Mouse (Mus musculus): ENCODE data around the gene Mapk3. TPM values are rescaled to one million over a fixed set of nuclear protein-coding genes. Genes with fewer than 3 reads are reported as not detected.
A peak's percentile ranks its signal among the peaks of the same experiment; 100 is the strongest.

The Mapk3 gene
- total and polyA plus RNA-seq, 2 experiments from 2014 or later, result 53.0 to 59.2 TPM

GRCm38 (mm10) chr7:126779983-126780970 is 20.9 kb downstream of the Mapk3 start:
- Histone ChIP-seq H3K4me2 (ENCODE audit: low read depth, low read length) (peak overlapping the region; percentile 91), H3K4me1 (ENCODE audit: control insufficient read depth, insufficient read depth) (peaks cover 24% of the 10 kb centered on the region; the same call in 1 of the 2 replicates), H3K27me3 (ENCODE audit: control insufficient read depth, insufficient read depth, low read length) (no peaks in the 10 kb centered on the region), H3K36me3 (replicated peaks; ENCODE audit: control insufficient read depth, insufficient read depth, low read length) (peaks cover 18% of the 10 kb centered on the region; the same call in 1 of the 2 replicates), H3K27ac (ENCODE audit: low read depth) (peak overlapping the region; percentile 46), H3K9me3 (replicated peaks; ENCODE audit: control insufficient read depth, low read length) (no peaks in the 10 kb centered on the region), H3K9ac (replicated peaks; ENCODE audit: low read depth, low read length) (peak overlapping the region; percentile 50), H3K4me3 (ENCODE audit: low read depth, low read length) (peak overlapping the region; percentile 52)
- TF ChIP-seq EP300 (IDR thresholded peaks at IDR 0.05; ENCODE audit: low read depth) (0 out of 2 replicates have a peak, but pooled peaks have one; percentile 49), CTCF (IDR thresholded peaks at IDR 0.05; ENCODE audit: low read depth) (peak; percentile 87)
- ATAC-seq (ENCODE audit: insufficient read depth, low read depth), result peak; percentile 66
- peak; percentile 85 for DNase-seq (ENCODE audit: low spot score)
- 3% methylated on average over 21 of the region's 21 CpGs for WGBS

- 8% methylated on average over 22 of the region's 22 CpGs for WGBS
- H3K27me3 ChIP-seq (ENCODE audit: control insufficient read depth, insufficient read depth, low read length), result no peaks in the 10 kb centered on the region
- no peaks in the 10 kb centered on the region for H3K9me3 ChIP-seq (replicated peaks; ENCODE audit: control insufficient read depth, low read length)
- ATAC-seq (ENCODE audit: insufficient read depth, low read depth), result no peak
- H3K36me3 ChIP-seq (replicated peaks; ENCODE audit: control insufficient read depth, insufficient read depth, low read length), result peaks cover 26% of the 10 kb centered on the region
- TF ChIP-seq CTCF (IDR thresholded peaks at IDR 0.05; ENCODE audit: low read depth) (no peak), EP300 (IDR thresholded peaks at IDR 0.05; ENCODE audit: low read depth) (no peak)
- DNase-seq (ENCODE audit: low spot score), result no peak
- peak within 1 kb of the TSS; percentile 52 for H3K4me3 ChIP-seq (ENCODE audit: low read depth, low read length)
- peak within 1 kb of the TSS; percentile 91 for H3K4me2 ChIP-seq (ENCODE audit: low read depth, low read length)
- H3K9ac ChIP-seq (replicated peaks; ENCODE audit: low read depth, low read length), result peak within 1 kb of the TSS; percentile 50
- H3K27ac ChIP-seq (ENCODE audit: low read depth), result peak within 1 kb of the TSS; percentile 22; the same call in 1 of the 2 replicates
- H3K4me1 ChIP-seq (ENCODE audit: control insufficient read depth, insufficient read depth), result peaks cover 22% of the 10 kb centered on the region; the same call in 1 of the 2 replicates
Measured at GRCm38 (mm10) chr7:126780971-126781635, 21.7 kb downstream of the Mapk3 start, which contains the start of gene Tbx6. Gene Tbx6, plus strand, starts transcription at chr7:126781483.

GRCm38 (mm10) chr7:126781661-126782370 is 22.4 kb downstream of the Mapk3 start:
- no peak for TF ChIP-seq CTCF (IDR thresholded peaks at IDR 0.05; ENCODE audit: low read depth)
- TF ChIP-seq EP300 (IDR thresholded peaks at IDR 0.05; ENCODE audit: low read depth), result no peak
- H3K27ac ChIP-seq (ENCODE audit: low read depth), result no peak overlapping the region
- no peaks in the 10 kb centered on the region for H3K27me3 ChIP-seq (ENCODE audit: control insufficient read depth, insufficient read depth, low read length)
- peaks cover 33% of the 10 kb centered on the region for H3K36me3 ChIP-seq (replicated peaks; ENCODE audit: control insufficient read depth, insufficient read depth, low read length)
- no peak overlapping the region for H3K4me3 ChIP-seq (ENCODE audit: low read depth, low read length)
- H3K4me1 ChIP-seq (ENCODE audit: control insufficient read depth, insufficient read depth), result peaks cover 18% of the 10 kb centered on the region; the same call in 1 of the 2 replicates
- no peak overlapping the region for H3K9ac ChIP-seq (replicated peaks; ENCODE audit: low read depth, low read length)
- WGBS, result 50% methylated on average over 11 of the region's 11 CpGs
- H3K9me3 ChIP-seq (replicated peaks; ENCODE audit: control insufficient read depth, low read length), result no peaks in the 10 kb centered on the region
- DNase-seq (ENCODE audit: low spot score) (no peak), ATAC-seq (ENCODE audit: insufficient read depth, low read depth) (no peak)
- no peak overlapping the region for H3K4me2 ChIP-seq (ENCODE audit: low read depth, low read length)

GRCm38 (mm10) chr7:126782693-126783092 is 23.3 kb downstream of the Mapk3 start:
- no peak for ATAC-seq (ENCODE audit: insufficient read depth, low read depth)
- Histone ChIP-seq H3K4me3 (ENCODE audit: low read depth, low read length) (no peak overlapping the region), H3K9ac (replicated peaks; ENCODE audit: low read depth, low read length) (no peak overlapping the region), H3K4me1 (ENCODE audit: control insufficient read depth, insufficient read depth) (peaks cover 14% of the 10 kb centered on the region; the same call in 1 of the 2 replicates), H3K36me3 (replicated peaks; ENCODE audit: control insufficient read depth, insufficient read depth, low read length) (peaks cover 42% of the 10 kb centered on the region), H3K27ac (ENCODE audit: low read depth) (no peak overlapping the region), H3K9me3 (replicated peaks; ENCODE audit: control insufficient read depth, low read length) (no peaks in the 10 kb centered on the region), H3K4me2 (ENCODE audit: low read depth, low read length) (no peak overlapping the region), H3K27me3 (ENCODE audit: control insufficient read depth, insufficient read depth, low read length) (no peaks in the 10 kb centered on the region)
- 87% methylated on average over 13 of the region's 13 CpGs for WGBS
- TF ChIP-seq CTCF (IDR thresholded peaks at IDR 0.05; ENCODE audit: low read depth) (no peak), EP300 (IDR thresholded peaks at IDR 0.05; ENCODE audit: low read depth) (no peak)
- no peak for DNase-seq (ENCODE audit: low spot score)

GRCm38 (mm10) chr7:126784469-126784868 is 25.1 kb downstream of the Mapk3 start:
- Histone ChIP-seq H3K27me3 (ENCODE audit: control insufficient read depth, insufficient read depth, low read length) (no peaks in the 10 kb centered on the region), H3K4me2 (ENCODE audit: low read depth, low read length) (no peak overlapping the region), H3K36me3 (replicated peaks; ENCODE audit: control insufficient read depth, insufficient read depth, low read length) (peaks cover 53% of the 10 kb centered on the region), H3K9me3 (replicated peaks; ENCODE audit: control insufficient read depth, low read length) (no peaks in the 10 kb centered on the region), H3K9ac (replicated peaks; ENCODE audit: low read depth, low read length) (no peak overlapping the region), H3K4me1 (ENCODE audit: control insufficient read depth, insufficient read depth) (peaks cover 12% of the 10 kb centered on the region; the same call in 1 of the 2 replicates), H3K27ac (ENCODE audit: low read depth) (no peak overlapping the region), H3K4me3 (ENCODE audit: low read depth, low read length) (no peak overlapping the region)
- TF ChIP-seq CTCF (IDR thresholded peaks at IDR 0.05; ENCODE audit: low read depth) (no peak), EP300 (IDR thresholded peaks at IDR 0.05; ENCODE audit: low read depth) (no peak)
- ATAC-seq (ENCODE audit: insufficient read depth, low read depth), result no peak
- DNase-seq (ENCODE audit: low spot score), result no peak
- 74% methylated on average over 7 of the region's 7 CpGs for WGBS
